Mouse (Mus musculus) adrenal gland (tissue): Measurements from ENCODE around the gene Ano1.

Experiments
- intact Hi-C: fragments of 180-260 bp; cut with DNase I; formaldehyde crosslinking; loops from one replicate; pipeline ENCODE4 v1.15.1; 2025

Ano1 gene

DNA sequence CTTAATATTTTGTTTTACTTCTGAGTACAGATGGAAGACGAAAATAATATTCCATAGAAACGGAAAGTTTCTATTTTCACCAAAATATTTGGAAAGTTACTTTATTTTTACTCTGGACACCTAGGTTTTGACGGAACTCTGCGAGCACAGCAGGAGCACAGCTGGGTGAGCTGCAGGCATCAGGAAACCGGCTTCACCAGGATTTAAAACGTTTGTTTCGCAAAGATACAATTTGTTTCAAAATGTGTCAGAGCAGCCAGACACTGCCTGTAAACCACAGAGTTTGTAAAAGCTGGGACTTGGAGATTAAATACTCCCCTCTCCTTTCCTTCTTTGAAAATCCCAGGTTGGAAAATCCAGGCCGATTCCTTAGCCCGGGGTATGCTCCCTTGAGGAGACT, 53.9 kb downstream of the Ano1 start:
- intact Hi-C loops: loop anchor here (5.0 kb wide), 1 partner anchor 111 kb away; no protein-coding TSS in a partner anchor

DNA sequence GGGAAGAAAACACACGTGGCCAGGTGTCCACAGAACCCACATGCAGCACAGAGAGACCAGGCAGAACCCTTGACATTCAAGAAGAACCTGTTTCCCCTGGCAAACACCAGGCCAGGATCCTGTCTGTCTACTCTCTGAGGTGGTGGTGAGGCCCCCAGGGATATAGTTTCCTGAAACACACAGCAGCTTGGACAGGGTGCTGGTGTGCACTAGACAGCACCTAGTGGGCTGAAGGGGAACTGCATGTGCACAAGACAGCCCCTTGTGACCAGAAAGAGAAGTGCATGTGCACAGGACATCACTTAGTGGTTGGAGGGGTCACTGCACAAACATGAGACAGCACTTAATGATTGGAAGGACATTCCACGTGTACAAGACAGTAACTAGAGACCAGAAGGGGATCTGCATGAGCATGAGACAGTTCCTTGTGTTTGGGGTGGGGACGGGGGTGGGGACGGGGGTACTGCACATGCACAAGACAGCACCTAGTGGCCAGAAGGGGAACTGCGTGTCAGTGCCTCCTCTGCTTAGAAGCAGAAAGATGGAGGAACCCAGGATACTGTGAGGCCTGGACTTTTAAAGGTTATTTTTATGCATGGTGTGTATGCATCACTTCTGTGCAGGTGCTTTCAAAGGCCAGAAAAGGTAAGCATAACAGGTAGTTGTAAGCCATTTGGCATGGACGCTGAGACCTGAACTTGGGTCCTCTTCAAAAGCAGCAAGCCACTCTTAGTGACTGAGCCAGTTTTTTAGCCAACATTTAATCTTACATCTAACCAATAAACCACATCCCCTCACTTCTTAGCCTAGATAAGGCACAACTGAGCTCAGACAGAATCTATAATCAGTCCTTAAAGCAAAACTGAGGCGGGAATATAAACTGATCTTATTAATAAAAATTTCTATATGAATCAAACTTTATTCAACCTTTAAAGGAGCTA, 54.7 kb downstream of the Ano1 start:
- intact Hi-C loops: loop anchor here (5.0 kb wide), 1 partner anchor 110 kb away; no protein-coding TSS in a partner anchor

DNA sequence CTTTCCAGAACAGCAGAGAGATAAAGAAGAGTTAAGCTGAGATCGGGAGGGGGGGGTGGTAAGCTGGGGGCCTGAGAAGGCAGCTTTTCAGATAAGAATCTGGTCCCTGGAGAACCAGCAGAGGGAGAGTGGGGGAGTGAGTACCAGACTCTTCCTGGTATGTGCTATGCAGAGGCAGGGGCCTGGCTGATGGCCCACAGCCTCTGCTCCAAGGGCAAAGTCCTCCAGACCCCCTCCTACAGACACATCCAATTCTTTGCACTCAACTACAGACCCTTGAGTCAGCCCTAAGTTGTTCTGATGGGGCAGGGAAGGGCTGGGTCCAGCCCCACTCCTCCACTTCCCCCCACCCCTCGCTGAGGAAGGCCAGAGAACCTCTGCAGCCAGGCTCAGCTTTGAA, 61.9 kb downstream of the Ano1 start:
- intact Hi-C loops: no loop called here

DNA sequence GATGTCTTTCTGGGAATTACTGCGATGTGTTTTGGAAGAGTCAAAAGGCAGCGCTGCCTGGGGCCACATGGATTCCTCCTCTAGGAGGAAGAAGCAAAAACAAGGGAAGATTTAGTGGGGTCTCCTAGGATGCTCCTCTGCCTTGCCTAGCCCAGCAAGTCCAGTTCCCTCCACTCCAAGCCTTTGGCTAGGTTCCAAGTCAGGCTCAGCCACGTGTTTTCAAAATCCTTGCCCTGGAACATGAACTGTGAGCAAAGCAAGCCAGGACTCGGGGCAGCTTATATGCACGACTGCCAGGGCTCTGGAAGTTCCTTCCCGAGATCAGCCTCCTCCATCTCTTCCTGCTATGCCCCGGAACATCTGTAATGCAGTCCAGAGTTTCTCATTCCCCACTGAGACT, 62.6 kb downstream of the Ano1 start:
- intact Hi-C loops: no loop called here

DNA sequence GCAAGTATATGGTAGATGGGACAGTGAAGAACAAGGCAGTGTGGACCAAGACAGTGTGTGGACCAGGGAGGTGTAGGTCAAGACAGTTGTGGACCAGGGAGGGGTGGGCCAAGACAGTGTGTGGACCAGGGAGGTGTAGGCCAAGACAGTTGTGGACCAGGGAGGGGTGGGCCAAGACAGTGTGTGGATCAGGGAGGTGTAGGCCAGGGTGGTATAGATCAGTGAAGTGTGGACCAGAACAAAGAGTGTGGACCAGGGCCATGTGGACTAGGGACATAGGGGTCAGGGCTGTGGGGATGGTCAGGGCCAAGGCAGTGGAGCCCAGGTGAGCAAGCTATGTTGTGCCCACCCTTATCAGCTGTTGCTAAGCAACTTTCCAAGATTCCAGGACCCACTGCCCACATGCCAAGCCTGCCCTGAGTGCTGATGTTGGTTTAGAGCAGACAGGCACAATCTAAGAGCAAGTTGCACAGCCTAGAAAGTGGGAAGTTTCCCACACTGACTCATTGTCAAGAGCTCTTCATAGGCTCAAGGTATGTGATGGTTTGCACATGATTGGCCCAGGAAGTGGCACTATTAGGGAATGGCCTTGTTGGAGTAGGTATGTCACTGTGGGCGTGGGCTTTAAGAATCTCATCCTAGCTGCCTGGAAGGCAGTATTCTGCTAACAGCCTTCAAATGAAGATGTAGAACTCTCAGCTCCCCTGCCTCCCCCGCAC, 64.0 kb downstream of the Ano1 start:
- intact Hi-C loops: no loop called here

DNA sequence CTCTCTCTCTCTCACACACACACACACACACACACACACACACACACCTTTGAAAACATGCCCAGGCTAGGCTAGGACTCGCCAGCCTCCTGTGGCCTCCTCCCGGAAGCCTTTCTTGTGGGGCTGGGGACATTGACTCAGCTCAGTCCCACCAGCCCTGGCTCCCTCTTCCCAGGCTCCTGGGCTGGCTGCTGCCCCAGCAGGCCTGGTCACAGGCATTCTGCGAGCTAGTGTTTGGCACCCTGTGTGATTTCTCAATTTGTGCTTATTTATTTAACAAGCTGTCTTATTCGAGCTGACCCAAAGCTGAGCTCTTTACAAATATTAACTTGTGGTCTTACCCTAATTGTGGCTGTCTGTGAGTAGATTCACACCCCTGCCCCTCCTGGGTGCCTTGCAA, 66.8 kb downstream of the Ano1 start:
- intact Hi-C loops: no loop called here

DNA sequence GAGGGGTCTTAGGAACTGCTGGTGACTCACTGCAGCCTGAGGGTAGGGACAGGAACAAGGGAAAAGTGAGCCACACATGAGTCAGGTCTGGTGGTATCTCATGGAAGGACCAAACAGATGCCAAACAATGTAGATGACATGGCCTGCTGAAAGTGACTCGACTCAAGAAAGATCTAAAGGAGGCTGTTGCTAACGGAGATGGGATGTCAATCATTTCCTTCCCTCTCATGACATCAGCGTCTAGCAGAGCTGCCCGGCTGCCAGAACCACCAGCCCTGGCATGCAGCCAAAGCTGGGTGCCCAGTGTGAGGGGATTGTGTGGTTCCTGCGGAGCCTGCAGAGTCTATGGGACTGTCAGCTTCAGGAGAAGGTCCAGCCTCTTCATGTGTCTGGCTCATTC, 67.3 kb downstream of the Ano1 start:
- intact Hi-C loops: no loop called here

DNA sequence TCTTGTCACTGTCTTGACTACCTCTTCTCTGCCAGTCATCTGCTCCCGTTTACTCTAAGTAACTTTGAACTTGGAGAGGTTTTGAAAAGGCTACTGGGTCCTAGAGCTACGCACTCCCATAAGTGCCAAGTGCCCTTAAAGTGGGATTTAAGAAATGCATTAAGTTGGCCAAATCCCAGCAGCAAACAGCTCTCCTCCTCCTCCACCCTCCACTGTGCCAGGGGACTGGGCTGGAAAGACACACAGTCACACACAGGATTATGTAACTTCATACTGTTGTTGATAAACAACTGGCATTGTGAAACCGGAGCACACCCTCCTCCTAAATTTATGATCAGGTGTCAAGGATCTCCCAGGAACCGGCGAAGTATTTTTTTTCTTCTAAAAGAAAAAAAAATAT, 71.7 kb downstream of the Ano1 start:
- intact Hi-C loops: no loop called here

DNA sequence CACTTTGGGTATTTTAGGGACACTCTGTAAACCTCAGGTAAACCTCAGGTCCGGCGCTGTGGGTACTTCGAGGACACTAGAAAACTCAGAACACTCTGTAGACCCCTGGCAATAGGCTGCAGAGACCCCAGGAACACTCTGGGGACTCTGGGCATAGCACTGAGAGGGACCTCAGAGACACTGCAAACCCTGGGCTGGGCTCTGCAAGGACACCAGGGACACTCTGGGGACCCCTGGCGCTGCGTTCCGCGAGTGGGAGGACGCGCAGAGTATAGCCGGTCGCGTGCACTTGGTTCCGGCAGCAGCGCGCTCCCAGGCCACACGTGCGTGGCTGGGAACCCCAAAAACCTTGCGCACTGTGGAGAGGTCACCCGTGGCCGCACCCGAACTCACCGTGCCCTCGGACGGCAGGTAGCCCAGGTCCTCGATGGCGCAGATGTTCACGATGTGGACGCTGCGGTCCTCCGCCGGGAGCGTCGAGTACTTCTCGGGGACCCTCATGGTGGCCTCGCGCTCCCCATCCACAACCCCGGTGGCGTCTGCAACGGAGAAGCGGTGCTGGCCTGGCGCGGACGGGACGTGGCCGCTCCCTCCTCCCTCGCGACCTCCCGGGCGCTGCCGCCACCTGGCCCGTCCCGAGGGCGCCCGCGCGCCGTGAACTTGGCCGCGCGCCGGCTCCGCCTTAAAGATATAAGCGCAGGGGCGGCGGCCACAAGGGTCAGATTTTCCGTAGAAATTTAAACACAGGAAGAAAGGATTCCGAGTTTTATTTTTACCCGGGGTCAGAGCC, 73.3 kb downstream of the Ano1 start:
- intact Hi-C loops: no loop called here

DNA sequence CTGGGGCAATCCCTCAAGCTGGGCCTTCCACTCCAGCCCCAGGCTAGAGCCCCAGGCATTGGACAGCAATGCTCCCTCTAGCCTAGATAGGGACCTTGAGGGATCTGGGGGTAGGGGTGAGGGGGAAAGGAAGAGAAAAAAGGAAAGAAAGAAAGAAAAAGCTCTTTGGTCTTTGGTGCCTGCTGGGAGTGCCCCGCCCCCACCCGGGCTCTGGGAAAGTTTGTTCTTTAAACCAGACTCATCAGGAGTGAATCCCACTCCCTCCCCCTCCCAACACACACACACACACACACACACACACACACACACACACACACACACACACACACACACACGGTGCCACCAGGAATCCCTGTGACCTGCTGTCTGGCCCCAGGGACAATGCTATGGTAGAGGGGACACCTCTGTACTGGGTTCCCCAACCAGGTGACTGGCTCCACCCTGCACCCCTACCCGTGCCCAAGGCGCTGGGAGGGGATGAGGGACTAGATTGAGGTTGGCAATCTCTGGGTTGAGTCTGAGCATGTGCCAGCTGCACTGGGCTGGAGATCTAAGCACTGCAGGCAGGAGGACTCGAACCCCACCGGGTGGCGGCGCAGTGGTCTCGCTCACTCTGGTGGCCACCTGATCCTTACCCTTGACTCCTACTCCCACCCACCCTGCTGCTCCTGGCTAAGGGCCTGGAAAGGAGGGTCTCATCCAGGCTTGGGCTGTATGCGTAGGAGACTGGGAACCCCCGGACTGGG, 74.3 kb downstream of the Ano1 start:
- intact Hi-C loops: no loop called here

DNA sequence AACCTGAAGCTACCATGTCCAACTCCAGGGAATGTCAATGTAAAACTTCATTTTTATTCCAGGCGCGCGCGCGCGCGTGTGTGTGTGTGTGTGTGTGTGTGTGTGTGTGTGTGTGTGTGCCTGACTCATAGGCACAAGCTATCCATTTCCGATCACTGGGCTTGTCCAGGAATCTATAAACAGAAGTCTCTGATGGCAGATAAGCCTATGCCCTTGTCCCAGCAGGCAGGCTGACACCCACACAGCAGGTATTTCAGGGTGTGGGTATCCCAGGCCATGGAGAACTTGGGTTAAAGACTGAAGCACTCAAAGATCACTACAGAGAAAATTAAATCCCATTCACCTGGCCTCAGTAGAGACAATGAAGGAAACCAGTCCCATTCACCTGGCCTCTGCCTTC, 76.1 kb downstream of the Ano1 start:
- intact Hi-C loops: no loop called here

DNA sequence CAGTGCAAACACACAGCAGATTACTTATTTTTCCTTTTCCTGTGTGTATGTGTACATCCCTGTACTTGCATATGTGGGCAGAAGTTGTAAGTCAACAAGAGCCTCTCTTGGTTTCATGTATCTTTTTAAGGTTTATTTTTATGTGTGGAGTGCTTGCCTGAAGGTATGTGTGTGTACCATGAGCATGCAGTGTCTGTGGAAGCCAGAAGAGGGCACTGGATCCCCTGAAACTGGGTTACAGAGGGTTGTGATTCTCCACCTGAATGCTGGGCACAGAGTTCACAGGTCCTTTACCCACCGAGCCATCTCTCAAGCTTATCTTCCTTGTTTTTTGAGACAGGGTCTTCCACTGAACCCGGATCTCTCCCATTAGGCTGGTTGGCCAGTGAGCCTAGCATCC, 81.9 kb downstream of the Ano1 start:
- intact Hi-C loops: no loop called here

DNA sequence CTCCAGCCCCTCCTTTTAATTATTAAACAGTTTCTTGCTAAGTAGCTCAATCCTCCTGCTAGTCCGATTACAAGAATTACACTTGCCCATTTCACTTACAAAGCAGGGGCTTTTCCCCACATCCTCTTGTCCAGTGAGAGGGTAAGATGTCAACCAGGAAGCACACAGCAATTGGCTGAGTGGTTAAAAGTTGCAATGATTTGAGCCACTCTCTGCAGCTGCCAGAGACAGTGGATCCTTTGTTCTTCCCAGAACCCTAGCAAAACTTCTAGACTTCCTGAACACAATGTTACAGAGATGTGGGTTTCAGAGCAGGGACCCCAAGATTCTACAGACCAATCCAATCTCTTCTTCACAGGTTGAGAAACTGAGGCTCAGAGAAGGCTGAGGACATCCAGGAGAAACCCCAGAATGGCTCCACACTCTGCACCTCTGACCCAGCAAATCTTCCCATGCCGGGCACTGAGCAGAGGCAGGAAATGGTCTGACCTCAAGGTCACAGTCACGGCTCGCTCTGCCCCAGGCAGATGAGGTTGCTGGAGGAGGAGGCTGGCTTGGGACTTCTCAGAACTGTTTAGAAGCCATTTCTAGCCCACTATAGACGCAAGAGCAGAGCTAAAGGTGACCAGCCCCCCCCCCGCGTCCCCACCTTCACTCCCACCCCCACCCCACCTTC, 83.0 kb downstream of the Ano1 start:
- intact Hi-C loops: no loop called here

DNA sequence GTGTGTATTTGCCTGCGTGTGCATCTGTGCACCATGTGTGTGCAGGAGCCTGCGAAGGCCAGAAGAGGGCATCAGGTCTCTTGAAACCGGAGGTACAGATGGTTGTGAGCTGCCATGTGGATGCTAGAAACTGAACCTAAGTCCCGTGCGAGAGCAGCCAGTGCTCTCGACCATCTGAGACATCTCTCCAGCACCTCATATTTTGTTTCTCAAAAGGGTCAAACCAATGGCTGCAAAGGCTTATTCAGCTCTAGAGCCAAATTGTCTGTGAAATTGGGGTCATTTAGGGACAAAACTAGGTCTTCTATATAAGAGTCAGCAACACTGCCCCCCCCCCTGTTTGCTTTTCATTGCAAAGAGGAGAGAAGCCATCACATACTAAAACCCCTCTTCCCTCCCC, 84.7 kb downstream of the Ano1 start:
- intact Hi-C loops: no loop called here

DNA sequence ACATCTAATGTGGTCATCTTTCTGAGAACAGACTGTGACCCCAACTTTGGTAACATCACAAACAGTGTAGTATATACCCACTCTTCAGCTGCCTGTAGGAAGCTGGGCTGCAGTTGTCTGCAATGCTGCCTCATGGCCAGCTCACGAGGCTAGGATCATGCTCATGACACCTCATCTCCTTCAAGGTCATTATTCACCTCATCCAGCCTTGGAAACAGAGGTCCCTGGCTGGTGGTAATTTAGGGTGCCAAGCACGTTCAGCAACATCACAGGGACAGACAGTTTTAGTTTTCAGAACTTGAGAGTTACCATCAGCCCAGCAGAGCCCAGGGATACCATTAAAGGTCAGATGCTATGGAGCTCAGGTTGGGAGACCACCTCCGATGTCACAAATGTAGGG, 86.2 kb downstream of the Ano1 start:
- intact Hi-C loops: no loop called here

DNA sequence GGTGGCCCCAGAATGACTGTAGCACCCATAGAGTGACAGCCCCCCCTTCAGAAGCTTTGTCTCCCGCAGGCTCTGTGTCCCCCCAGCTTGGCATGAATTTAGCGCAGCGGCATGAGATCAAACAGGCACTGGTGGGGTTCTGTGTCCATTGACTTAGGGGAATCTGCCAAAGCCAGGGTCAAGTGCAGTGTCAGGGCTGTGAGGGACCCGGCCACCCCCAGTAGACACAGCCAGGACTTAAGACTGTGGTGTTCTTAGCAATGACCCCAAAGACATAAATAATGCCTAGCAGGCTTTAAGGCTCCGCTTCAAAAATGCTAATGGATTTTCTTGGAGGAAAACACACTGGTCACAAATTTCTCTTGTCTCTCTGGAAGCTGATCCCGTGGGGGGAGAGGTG, 88.2 kb downstream of the Ano1 start:
- intact Hi-C loops: no loop called here

DNA sequence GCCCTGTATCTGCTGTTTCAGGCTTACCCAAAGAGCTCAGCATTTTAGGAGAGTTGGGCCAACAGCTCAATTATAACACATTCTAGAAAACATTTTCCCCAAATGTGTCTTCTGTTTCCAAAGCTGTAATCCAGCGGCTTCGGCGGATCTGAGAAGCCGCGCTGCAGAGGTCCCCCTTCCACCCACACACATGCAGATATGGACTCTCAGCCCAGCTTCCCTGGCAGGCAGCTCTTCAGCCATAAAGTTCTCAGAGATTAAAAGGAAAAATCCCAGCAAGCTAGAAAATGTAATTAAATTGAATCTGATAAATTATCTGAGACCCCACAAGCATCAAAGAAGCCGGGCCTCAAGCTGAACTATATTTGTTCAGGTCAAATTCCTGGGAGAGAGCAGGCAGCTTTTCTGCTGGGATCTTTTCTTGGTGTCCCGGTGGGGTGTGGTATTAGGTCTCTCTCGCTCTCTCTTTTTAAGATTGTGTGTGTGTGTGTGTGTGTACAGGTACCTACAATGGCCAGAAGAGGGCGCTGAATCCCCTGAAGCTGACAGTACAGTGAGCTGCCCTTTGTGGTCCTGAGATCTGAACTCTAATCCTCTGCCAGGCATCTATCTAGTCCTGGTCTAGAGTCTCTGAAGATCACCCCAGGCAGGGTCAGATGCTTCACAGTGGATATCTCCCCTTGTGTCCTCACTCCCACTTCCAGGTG, 95.4 kb downstream of the Ano1 start:
- intact Hi-C loops: no loop called here

DNA sequence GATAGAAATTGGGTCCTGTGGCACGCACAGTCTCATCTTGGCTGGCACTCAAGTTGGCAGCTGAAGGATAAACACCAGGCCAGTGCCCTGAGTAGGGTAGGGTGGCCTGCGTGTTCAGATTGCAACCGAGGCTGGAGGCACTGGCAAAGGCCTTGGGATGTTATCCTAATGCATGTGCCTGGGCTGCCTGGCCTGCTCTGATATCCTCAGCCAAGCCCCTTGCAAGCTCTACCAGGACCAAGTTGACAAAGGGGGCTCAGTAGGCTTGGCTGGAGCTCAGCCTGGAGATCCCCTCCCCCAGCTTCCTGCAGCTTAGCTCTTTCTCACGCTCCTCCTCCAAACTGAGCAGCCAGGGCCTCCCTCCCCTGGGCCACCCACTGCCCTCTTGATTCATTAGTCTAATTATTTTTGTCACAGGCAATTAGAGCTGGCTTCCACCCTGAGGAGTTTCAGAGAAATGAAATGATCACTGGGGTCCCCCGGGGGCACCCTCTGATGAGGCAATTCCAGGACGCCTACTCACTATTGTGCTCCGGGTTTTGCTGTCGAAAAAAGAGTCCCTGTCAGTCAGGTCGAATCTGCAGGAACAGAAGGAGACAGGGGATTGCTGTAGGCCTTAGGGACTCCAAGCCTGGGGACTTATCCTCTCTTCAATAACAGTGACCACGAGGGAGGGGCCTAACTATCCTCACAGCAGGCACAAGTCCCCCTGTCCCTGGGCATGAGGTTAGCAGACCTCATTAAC, 97.9 kb downstream of the Ano1 start:
- intact Hi-C loops: no loop called here

DNA sequence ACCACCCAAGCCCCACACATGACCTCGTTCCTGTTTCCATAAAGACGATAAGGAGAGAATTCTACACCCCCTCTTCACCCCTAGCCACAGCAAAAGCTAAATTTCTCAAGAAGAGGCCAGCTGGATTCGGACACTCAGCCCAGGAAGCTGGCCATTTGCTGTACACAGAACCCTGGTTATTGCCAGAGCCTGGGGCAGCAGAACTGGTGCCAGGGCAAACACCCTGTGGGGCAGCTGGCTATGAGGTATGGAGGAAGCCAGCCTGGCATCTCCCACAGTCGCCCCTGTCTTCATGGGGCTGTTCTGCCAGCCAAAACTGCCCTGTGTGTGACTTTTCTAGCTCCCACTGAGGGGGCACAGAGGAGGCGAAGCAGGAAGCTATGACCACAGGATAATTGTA, 104.2 kb downstream of the Ano1 start:
- intact Hi-C loops: no loop called here
